Mouse (Mus musculus): Measurements from ENCODE around the gene Ppp1r16b. TPM values are rescaled to one million over a fixed set of nuclear protein-coding genes. Genes with fewer than 3 reads are reported as not detected.
A peak's percentile ranks its signal among the peaks of the same experiment; 100 is the strongest.

Ppp1r16b gene
- total RNA-seq, 2 experiments from 2014 or later: 13.8 to 14.2 TPM

- no peak for DNase-seq
These were observed 3.3 kb downstream of the Ppp1r16b start for GRCm38 (mm10) chr2:158668433-158669010.

GRCm38 (mm10) chr2:158669199-158670195 lies 4.3 kb downstream of the Ppp1r16b start:
- no peak for DNase-seq

- no peak for DNase-seq
These were observed 5.4 kb downstream of the Ppp1r16b start for GRCm38 (mm10) chr2:158670571-158670970.

DNA sequence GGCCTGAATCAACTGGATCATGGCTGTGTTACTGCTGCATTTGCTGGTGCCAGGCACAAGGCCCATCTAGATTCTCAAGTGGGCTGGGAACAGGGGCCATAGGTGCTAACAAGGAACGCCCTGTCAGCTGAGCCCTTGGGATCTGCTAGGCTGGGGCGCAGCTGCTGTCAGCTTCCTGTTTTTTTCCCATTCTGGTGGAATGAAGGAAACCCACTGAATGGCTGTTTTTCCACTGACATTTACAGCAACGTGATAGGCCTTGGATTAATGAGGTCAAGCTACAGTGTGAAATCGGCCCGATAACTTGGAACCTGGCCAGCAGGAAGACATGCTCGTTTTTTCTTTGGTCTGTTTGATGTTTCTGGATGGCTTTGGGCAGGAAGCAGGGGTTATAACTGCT lies 7.6 kb downstream of the Ppp1r16b start:
- peak; percentile 66 for DNase-seq

GRCm38 (mm10) chr2:158673493-158673892 lies 8.3 kb downstream of the Ppp1r16b start:
- DNase-seq: no peak

- no peak for DNase-seq
These were observed 8.9 kb downstream of the Ppp1r16b start for GRCm38 (mm10) chr2:158674131-158674530.

DNA sequence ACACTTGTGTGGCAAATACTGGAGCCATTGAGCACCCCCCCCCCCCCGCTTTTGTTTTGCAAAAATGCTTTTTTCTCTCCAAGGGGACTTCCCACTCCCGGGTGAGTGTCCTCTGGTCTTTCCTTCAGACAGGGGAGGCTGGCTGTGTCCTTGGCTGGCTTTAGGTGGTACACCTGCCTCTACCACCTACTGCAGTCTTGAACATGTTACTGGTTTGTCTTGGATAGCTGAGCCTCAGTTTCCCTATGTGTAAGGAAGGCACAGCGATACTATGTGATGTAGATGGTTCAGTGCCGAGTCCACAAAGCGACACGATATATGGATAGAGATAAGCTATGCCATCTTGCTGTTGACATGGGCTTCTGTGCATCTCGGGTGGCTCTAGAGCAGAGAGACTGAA lies 9.6 kb downstream of the Ppp1r16b start:
- no peak for DNase-seq

GRCm38 (mm10) chr2:158675161-158675560 lies 10.0 kb downstream of the Ppp1r16b start:
- DNase-seq: no peak

DNA sequence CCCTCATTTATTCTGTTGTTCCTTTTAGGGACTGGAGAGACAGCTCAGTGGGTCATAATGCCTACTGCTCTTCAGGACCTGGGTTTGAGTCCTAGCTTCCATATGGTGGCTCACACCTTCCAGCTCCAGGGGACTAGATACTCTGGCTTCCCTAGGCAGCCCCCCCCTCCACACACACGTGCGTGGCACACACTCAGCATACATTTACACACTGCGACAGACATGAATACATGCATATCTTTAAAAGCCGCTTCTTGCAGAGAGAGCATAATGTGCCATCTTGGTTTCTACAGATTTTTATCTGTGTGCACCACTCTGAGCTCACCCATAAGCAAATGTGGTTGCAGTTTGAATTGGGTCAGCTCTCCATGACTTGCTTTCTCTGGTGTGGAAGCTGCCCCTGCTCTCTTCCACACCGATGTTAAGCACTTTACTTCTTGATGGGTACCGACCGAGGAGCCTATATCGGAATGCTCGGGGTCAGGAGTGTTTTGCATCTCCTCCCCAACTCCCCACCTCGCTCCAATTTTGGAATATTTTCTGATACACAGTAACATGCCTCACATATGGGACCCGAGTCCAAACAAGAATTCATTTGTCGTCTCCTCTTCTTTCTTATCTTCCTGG lies 10.8 kb downstream of the Ppp1r16b start:
- no peak for DNase-seq

DNA sequence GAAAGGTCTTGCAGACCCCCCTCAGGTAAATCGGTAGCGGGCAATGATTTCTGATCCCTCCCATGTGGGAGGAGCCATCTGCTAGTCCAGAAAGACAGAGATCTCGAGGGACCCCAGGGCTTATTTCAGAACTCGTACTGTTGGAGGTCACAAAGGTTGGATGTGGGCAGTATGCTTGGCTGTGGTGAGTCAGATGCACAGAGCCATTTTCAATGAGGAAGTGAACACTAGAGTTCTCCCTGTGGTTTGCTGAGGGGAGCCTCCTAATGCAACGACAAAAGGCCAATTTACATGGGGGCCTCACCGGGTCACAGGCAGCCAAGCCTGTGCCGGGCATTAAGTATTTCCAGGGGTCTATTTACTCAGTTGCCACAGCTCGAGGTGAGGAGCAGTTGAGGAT lies 12.7 kb downstream of the Ppp1r16b start:
- no peak for DNase-seq

DNA sequence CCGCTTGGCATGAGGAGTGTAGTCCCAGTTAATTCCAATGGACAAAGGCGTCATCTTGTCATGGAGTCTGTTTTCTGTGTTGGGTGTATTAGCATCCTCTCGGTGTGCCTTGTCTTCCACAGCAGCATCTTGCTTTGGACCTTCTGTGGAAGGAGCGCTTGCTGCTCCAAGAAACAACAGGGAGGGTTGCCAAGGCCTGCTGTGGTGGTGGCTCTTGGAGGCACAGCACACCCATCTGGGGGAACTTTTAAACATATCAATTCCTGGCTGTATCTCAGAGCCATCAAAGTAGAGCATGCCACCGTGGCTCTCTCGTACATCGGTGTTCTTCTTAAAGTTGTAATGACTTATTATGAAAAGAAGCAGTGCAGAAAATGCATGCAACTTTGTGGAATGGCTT lies 13.9 kb downstream of the Ppp1r16b start:
- no peak for DNase-seq

DNA sequence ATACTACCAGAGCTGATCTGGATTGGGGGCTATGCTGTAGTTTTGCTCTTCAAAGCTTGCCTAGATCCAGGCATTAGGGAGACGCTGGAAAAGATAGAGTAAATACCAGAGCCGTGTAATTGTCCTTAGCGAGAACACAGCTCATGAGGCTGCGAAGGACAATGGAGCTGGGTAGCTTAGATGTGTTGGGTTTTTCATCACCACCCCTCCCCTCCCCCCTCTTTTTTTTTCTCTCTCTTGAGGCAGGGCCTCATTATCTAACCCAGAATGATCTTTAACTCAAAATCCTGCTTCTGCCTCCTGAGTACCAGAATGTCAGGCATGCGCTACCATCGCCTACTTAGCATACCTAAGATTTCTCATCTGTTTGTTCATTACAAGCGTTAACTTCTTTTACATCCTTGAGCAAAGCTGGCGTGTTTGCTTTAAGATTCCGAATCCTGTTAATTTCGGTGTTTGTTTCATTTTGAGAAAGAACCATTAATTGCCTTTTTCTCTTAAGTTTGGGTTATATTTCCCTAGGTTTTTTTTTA lies 15.2 kb downstream of the Ppp1r16b start:
- no peak for DNase-seq

- DNase-seq: no peak
These were observed 16.5 kb downstream of the Ppp1r16b start for GRCm38 (mm10) chr2:158681714-158682113.

GRCm38 (mm10) chr2:158682344-158683037 lies 17.3 kb downstream of the Ppp1r16b start:
- DNase-seq: no peak

GRCm38 (mm10) chr2:158683038-158683413 lies 17.8 kb downstream of the Ppp1r16b start:
- no peak for DNase-seq

DNA sequence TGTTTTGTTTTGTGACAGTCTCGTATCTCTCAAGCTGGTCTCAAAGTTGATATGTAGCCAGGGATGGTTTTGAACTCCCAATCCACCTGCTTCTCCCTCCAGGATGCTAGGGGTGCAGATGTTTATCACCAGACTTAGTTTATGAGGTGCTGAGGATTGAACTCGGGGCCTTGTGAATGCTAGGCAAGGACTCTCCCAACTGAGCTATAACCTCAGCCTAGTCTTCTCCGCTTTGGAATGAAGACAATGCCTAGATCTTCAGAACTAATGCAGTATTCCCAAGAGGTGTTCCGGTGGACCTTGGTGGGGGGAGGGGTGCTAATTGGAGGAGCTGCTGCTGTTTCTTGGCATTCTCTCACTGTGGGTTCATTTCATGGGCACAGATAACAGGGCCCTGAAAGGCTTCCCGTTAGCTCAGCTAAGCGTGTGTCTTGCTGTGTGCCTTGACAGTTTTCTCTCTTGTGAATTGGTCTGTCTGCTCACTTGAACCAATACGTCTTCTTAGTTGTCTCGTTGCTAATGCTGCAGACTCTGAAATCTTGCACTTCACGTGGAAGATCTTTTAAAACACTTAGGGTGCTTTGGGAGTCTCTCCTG lies 19.1 kb downstream of the Ppp1r16b start:
- no peak for DNase-seq

GRCm38 (mm10) chr2:158684910-158685309 lies 19.7 kb downstream of the Ppp1r16b start:
- DNase-seq: no peak

DNA sequence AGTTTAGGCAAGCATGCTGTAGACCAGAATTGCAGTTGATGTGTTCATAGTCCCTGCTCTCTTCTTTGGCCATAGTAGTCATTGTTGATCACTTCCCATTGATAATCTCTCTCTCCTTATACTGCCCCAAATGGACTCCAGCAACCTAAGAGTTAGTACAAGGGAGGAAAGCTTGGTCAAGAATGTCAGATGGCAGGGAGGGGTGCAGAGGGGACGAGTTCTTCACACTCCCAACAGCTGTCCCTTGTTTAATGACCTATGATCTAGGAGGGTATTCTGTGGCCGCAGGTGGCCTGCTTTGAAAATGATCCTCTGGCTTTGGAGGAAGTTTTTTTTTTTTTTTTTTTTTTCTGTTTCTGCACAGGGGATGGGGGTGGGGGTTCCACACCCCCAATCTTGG lies 21.2 kb downstream of the Ppp1r16b start:
- DNase-seq: no peak

- peak; percentile 64 for DNase-seq
These were observed 22.6 kb downstream of the Ppp1r16b start for GRCm38 (mm10) chr2:158687804-158688241.

DNA sequence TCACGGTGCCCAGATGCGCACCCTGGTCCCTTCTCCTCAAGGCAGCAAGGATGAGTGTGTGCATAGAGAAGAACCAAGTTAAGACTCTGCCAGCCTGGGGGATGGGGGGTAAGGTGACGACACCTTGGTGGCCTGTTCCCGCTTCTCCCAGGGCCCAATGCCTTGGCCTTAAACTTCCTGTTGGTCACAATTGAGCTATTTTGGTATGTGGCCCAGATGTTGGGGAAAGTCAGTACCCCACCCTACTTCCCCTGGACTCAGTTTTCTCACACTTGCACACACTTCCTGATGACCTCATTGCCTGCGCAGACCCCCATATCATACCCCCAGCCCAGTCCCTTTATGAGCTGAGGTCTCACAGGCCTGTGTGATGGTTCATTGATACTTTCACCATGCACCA lies 23.9 kb downstream of the Ppp1r16b start:
- peak; percentile 28 for DNase-seq

DNA sequence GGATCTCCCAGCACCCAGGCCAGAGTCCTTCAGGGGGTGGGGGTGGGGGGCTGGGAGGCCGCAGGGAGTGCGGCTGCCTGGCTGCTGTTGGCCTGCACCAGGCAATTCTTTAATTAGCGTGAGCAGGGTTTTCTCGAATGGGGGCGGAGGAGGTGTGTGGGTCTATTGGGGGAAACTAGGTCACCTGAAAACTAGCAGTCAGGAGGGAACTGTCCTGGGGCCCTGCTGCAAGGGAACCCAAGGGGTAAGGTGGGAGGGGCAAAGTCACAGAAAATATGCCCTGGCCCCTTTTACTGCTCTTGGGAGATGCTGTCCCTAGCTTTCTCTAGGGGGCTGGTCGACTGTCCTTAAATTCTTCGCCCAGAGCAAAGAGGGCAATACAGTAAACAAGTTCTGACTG lies 24.4 kb downstream of the Ppp1r16b start:
- no peak for DNase-seq

GRCm38 (mm10) chr2:158690116-158690515 lies 24.9 kb downstream of the Ppp1r16b start:
- DNase-seq: no peak

All from heart, postnatal 4 days (tissue).